8 mouse cellular contexts compared by ENCODE assay signal in genomic region chr6:35252477-35253346, GRCm38 (mm10). TPM values are rescaled to one million over a fixed set of nuclear protein-coding genes. Genes with fewer than 3 reads are reported as not detected.
A peak's percentile ranks its signal among the peaks of the same experiment; 100 is the strongest.
DNase-seq lines count a peak whose midpoint lies in the region; ATAC-seq lines count a peak whose summit lies in the region.

No protein-coding gene starts in this region.

- peak overlapping the region; percentile 85 for H3K4me2 ChIP-seq in heart, embryonic 14.5 days (ENCODE audit: low read length)
- H3K4me2 ChIP-seq in liver, embryonic 15.5 days: peak overlapping the region; percentile 80
- H3K4me2 ChIP-seq in neural tube, embryonic 12.5 days (replicated peaks): peak overlapping the region; percentile 75

- H3K4me3 ChIP-seq in brown adipose tissue, adult 24 weeks (ENCODE audit: insufficient read depth, low read depth, low read length): peak overlapping the region; percentile 96
- peak overlapping the region; percentile 73 to 82 for H3K4me3 ChIP-seq in heart, embryonic 14.5 days (ENCODE audit: control insufficient read depth in 1 of 2, insufficient read depth in 1 of 2, low read depth in 1 of 2, low read length in 2 of 2)
- H3K4me3 ChIP-seq in liver, embryonic 15.5 days (replicated peaks): peak overlapping the region; percentile 85
- peak overlapping the region; percentile 75 for H3K4me3 ChIP-seq in neural tube, embryonic 12.5 days

- DNase-seq in fibroblast of lung, adult 2 months (ENCODE audit: low read depth): peak; percentile 92
- DNase-seq in kidney, postnatal 14 days: peak; percentile 93
- DNase-seq in telencephalon, adult 2 months (ENCODE audit: low read depth, low spot score): peak; percentile 59

- peak; percentile 92 for ATAC-seq in CD4-positive, CD25-positive, alpha-beta regulatory T cell, adult 4 months
- ATAC-seq in heart, embryonic 14.5 days (ENCODE audit: insufficient number of reproducible peaks, insufficient read depth, low FRiP score, low read depth): peak; percentile 84
- peak; percentile 64 for ATAC-seq in liver, embryonic 15.5 days (ENCODE audit: insufficient read depth)
- peak; percentile 93 for ATAC-seq in neural tube, embryonic 12.5 days (ENCODE audit: low FRiP score, low read depth)

- WGBS in heart, embryonic 14.5 days: under 1% methylated on average over 60 of the region's 60 CpGs
- under 1% methylated on average over 60 of the region's 60 CpGs for WGBS in liver, embryonic 15.5 days (ENCODE audit: insufficient replicate concordance)
- WGBS in neural tube, embryonic 12.5 days: 1% methylated on average over 58 of the region's 60 CpGs

- peak overlapping the region; percentile 70 for H3K27ac ChIP-seq in brown adipose tissue, adult 24 weeks (replicated peaks; ENCODE audit: low read depth, low read length)
- peak overlapping the region; percentile 89 to 96 for H3K27ac ChIP-seq in heart, embryonic 14.5 days (replicated peaks in 1 of 2; ENCODE audit: control insufficient read depth in 1 of 2, insufficient read depth in 1 of 2, low read depth in 2 of 2, low read length in 2 of 2)
- peak overlapping the region; percentile 99 for H3K27ac ChIP-seq in liver, embryonic 15.5 days (replicated peaks)
- no peak overlapping the region for H3K27ac ChIP-seq in neural tube, embryonic 12.5 days

- H3K36me3 ChIP-seq in heart, embryonic 14.5 days (ENCODE audit: control insufficient read depth, insufficient read depth, low read length): 0 out of 2 replicates have a peak, but pooled peaks cover 4% of the 10 kb centered on the region
- H3K36me3 ChIP-seq in liver, embryonic 15.5 days (replicated peaks): 0 out of 2 replicates have a peak, but pooled peaks cover 2% of the 10 kb centered on the region
- no peaks in the 10 kb centered on the region for H3K36me3 ChIP-seq in neural tube, embryonic 12.5 days

- H3K27me3 ChIP-seq in heart, embryonic 14.5 days (ENCODE audit: control insufficient read depth, insufficient read depth, low read length): no peaks in the 10 kb centered on the region
- H3K27me3 ChIP-seq in liver, embryonic 15.5 days: no peaks in the 10 kb centered on the region
- no peaks in the 10 kb centered on the region for H3K27me3 ChIP-seq in neural tube, embryonic 12.5 days (replicated peaks)

- no peaks in the 10 kb centered on the region for H3K9me3 ChIP-seq in heart, embryonic 14.5 days (ENCODE audit: control insufficient read depth, low read length)
- no peaks in the 10 kb centered on the region for H3K9me3 ChIP-seq in liver, embryonic 15.5 days (replicated peaks)
- no peaks in the 10 kb centered on the region for H3K9me3 ChIP-seq in neural tube, embryonic 12.5 days

- peak overlapping the region; percentile 95 for H3K9ac ChIP-seq in heart, embryonic 14.5 days (ENCODE audit: low read length)
- peak overlapping the region; percentile 94 for H3K9ac ChIP-seq in liver, embryonic 15.5 days
- H3K9ac ChIP-seq in neural tube, embryonic 12.5 days: peak overlapping the region; percentile 74

- peaks cover 19% of the 10 kb centered on the region for H3K4me1 ChIP-seq in brown adipose tissue, adult 24 weeks (ENCODE audit: control insufficient read depth, insufficient read depth, insufficient read length, low read length)
- peaks cover 22 to 46% of the 10 kb centered on the region in 2 experiments for H3K4me1 ChIP-seq in heart, embryonic 14.5 days (ENCODE audit: control insufficient read depth in 2 of 2, insufficient read depth in 2 of 2, low read length in 2 of 2)
- H3K4me1 ChIP-seq in liver, embryonic 15.5 days (replicated peaks): peaks cover 47% of the 10 kb centered on the region
- H3K4me1 ChIP-seq in neural tube, embryonic 12.5 days: peaks cover 22% of the 10 kb centered on the region

RNA-seq across cellular contexts. Expression of gene Slc13a4, which starts 55.2 kb away (rescaled TPM):
- polyA plus RNA-seq in CD4-positive, CD25-positive, alpha-beta regulatory T cell, adult 4 months (2017; shearing (Covaris generic)): under 1 TPM in 1 of 2 experiments, not detected in 1; 0.15 TPM
- not detected in 2 replicates for polyA plus RNA-seq in brown adipose tissue, adult 24 weeks (2012; ENCODE audit: insufficient read depth, insufficient read length, missing spikeins)
- polyA plus RNA-seq in heart, embryonic 14.5 days (2014; fragmentation: Nextera tagmentation; extraction: Ambion mirVana): 1.1 and 1.3 TPM in 2 replicates
- polyA plus RNA-seq in liver, embryonic 15.5 days (2015; fragmentation: Nextera tagmentation; extraction: Ambion mirVana): 0.06 and 0.07 TPM in 2 replicates
- polyA plus RNA-seq in neural tube, embryonic 12.5 days (2016; fragmentation: Nextera tagmentation; extraction: Ambion mirVana): 0.34 and 0.38 TPM in 2 replicates
